Mouse (Mus musculus) CH12F3 (cell line): ENCODE results near the gene B4galt1.

Experiments used
- in situ Hi-C: fragments of 300-500 bp; cut with MboI; formaldehyde crosslinking; loops from 2 replicates; pipeline ENCODE4 v1.14.3; 2020; ENCODE audit warnings: low sequenced_read_pairs

Gene B4galt1

GRCm38 (mm10) chr4:40783049-40783448 lies 70.8 kb downstream of the B4galt1 start:
- in situ Hi-C loops: no loop called here

- in situ Hi-C loops: no loop called here
Measured at GRCm38 (mm10) chr4:40781797-40782495, 71.9 kb downstream of the B4galt1 start.

- in situ Hi-C loops: no loop called here
Measured at GRCm38 (mm10) chr4:40781143-40781542, 72.7 kb downstream of the B4galt1 start.

GRCm38 (mm10) chr4:40778656-40779055 lies 75.1 kb downstream of the B4galt1 start:
- in situ Hi-C loops: no loop called here

GRCm38 (mm10) chr4:40777116-40777515 lies 76.7 kb downstream of the B4galt1 start:
- in situ Hi-C loops: no loop called here

GRCm38 (mm10) chr4:40776416-40776815 lies 77.4 kb downstream of the B4galt1 start:
- in situ Hi-C loops: no loop called here

GRCm38 (mm10) chr4:40774279-40775259 lies 79.2 kb downstream of the B4galt1 start:
- in situ Hi-C loops: loop anchor here (5.0 kb wide), 1 partner anchor 133 kb away; no protein-coding TSS in a partner anchor

GRCm38 (mm10) chr4:40759876-40760275 lies 93.9 kb downstream of the B4galt1 start:
- in situ Hi-C loops: no loop called here

GRCm38 (mm10) chr4:40757780-40758420 lies 95.9 kb downstream of the B4galt1 start, which contains the start of gene Smu1:
Gene Smu1, minus strand, starts transcription at chr4:40757923.
- in situ Hi-C loops: no loop called here

- in situ Hi-C loops: no loop called here
Measured at GRCm38 (mm10) chr4:40757157-40757779, 96.5 kb downstream of the B4galt1 start.
